Mouse (Mus musculus) bone marrow, adult 2 months (tissue): ENCODE measurements around the gene Herc3.

ENCODE experiments used
- CTCF ChIP-seq: fragments of 200-500 bp; IDR thresholded peaks from 2 replicates; pipeline ENCODE4 v1.5.1; 2011; ENCODE audit warnings: low read length, control low read depth; ENCODE audit not compliant: control insufficient read depth, insufficient read depth
- POLR2A ChIP-seq: fragments of 200-500 bp; IDR thresholded peaks from 2 replicates; pipeline ENCODE4 v1.6.1; 2011; ENCODE audit warnings: low read depth, mild to moderate bottlenecking, control low read depth, low read length, borderline replicate concordance; ENCODE audit not compliant: control insufficient read depth

GRCm38 (mm10) chr6:58950410-58950809 lies 119.1 kb downstream of the Herc3 start:
- TF ChIP-seq POLR2A (no peak), CTCF (no peak)
